Mouse (Mus musculus) cerebellum, adult 2 months (tissue): ENCODE measurements around the gene Gpbar1.

ENCODE experiments used
- CTCF ChIP-seq: fragments of 200-500 bp; IDR thresholded peaks from 2 replicates; pipeline ENCODE4 v1.5.1; 2011; ENCODE audit warnings: low read depth, mild to moderate bottlenecking, control low read depth, low read length, moderate library complexity, borderline replicate concordance; ENCODE audit not compliant: insufficient read depth
- POLR2A ChIP-seq: fragments of 200-500 bp; IDR thresholded peaks from 2 replicates; pipeline ENCODE4 v1.6.1; 2011; ENCODE audit warnings: low read length, control low read depth, borderline replicate concordance; ENCODE audit not compliant: insufficient read depth

DNA sequence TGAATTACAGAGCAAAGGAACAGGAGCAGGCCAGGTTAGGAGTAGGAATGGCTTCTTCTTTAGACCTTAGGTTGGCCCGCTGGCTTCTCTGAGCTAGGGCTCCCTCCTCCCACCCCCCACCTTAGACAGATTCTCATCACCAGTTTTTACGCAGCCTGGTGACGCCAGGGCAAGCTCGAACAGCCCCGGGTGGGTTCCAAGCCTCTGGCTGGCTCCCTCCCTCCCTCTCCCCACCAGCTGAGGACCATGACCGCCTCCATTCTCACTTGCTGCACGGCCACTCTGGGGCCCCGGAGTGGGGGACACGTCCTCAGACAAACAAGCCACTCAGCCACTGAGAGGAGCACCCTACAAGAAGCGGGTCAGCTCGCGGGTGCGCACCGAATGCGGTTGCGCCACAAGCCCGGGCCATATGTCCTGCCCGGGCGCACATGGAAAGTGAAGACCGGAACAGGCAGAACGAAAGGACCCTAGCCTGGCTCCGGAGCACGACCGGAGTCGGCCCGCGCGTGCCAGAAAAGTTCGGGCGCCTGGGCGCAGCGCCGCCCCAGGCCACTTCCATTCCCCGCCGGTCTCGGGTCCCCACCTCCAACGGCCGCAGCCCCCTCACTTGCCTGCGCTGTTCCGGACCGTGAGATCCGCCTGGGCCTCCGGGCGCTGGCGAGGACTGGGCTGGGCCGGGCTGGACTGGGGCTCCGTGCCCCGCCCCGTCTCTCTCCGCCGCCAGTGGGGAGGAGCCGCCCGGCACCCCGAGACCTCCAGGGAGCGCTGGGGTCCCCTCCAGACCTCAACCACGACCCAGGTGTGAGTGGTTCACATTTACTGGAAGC is 25.4 kb downstream of the Gpbar1 start:
- TF ChIP-seq CTCF (no peak), POLR2A (peak; percentile 40; the same call in 1 of the 2 replicates)
